Mouse (Mus musculus) spleen, embryonic (tissue): ENCODE measurements around the gene Trim21.

Experiments used
- CTCF ChIA-PET: fragments of 350-600 bp; sonication (Branson Sonifier 250); formaldehyde crosslinking; loops from one replicate; lab custom pipeline; 2022; lab: Charles Lee

The Trim21 gene

DNA sequence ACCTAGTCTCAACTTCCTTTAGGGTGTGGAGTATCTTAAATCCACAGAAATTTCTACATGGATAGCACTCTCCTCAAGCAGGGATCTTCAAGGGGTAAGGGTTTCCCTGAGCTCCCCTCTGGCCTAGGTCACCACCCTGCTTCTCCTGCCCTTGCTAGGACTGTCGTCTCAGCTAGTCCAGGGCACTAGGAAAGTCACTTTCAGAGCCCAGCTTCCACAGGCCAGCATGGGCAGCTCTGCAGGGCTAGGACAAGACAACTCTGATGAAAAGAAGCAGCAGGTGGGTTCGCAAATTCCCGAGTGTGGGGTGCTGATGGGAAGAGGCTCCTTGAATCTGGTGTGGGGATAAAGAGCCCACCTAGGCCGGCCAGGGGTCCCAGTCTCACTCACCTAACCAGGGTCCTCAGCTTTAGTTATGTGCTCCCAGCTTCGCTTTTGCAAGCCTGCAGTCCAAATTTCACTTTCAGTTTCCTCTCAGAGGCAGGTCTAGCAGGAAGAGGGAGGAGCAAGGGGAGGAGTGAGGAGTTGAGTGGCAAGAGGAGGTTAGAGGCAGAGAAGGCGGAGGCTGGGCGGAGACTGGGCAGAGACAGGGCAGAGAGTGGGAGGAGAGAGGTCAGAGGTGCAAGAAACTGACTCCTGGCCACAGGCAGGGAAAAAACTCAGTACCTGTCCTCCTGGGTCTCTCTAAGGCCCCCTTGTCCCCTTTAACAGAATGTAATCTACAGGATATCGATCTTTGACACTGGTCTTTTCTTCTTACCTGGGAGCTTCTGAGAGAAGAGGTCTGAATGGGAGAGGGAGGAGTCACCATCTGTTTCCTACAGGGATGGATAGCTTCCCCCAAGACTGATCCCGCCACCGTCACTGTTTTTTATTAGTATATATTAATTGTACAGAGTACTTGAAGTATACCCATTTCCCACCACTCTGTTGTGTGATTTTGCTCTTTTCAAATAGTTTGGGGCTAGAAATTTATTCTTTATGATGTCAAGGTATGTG is at the start of gene Trim21:
Gene Trim21, minus strand, starts transcription at position 488 of the 999 bp plus-strand sequence.
- CTCF ChIA-PET, result interaction anchor here (0.6 kb wide), 1 partner anchor 633 kb away, joined by 3 read pairs; no protein-coding TSS in a partner anchor

DNA sequence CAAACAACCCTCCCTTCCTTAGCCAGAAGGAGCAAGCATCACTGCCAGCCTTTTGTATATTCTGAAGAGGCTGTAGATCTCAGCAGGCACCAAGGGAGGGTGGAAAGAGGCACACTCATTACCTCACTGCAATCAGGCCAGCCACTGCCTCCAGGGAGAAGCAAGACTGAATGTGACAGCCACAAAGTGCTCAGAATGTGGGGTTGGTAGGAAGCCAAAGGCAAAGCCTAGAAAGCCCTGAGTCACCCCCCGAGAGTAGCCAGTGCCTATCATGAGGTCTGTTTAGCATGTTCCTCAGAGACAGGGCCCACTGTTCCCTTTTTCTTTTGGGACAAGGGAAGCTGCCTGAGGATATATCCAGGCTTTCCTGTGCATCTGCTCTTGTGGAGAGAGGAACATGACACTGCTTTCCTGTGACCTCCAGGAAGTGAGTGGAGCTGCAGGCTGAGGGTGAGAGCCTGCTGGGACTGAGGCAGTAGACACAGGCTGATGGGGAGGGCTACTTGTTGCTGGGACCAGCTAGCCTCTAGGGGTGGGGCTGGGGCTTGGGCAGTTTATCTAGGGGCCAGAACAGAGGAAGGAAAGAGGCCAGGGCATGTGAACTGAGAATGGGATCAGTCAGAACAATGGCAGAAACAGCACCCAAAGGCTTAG is 32.2 kb upstream of the Trim21 start, which contains the start of gene Olfr552:
Gene Olfr552, plus strand, starts transcription at position 393 of the 654 bp plus-strand sequence.
- CTCF ChIA-PET, result no interaction called here

DNA sequence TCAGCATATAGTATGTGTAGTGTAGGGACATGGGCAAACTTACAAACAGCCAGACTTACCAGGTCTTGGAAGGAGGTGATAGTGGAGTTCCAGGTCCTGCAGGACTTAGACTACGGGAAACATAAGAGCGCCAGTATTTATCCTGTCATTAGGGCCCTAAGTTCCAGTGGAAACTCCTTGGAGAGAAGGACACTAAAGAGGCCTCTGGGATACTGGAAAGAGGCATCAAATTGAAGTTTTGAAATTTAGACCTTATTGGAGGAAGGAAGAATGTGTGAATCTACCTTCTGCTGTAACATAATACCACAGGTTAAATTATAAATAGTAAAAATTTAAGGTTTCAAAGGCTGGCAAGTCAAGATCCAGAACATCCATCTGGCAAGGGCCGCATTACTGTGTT is 26.5 kb upstream of the Trim21 start, which contains the start of gene Olfr551:
Gene Olfr551, minus strand, starts transcription at position 101 of the 400 bp plus-strand sequence.
- CTCF ChIA-PET, result no interaction called here

DNA sequence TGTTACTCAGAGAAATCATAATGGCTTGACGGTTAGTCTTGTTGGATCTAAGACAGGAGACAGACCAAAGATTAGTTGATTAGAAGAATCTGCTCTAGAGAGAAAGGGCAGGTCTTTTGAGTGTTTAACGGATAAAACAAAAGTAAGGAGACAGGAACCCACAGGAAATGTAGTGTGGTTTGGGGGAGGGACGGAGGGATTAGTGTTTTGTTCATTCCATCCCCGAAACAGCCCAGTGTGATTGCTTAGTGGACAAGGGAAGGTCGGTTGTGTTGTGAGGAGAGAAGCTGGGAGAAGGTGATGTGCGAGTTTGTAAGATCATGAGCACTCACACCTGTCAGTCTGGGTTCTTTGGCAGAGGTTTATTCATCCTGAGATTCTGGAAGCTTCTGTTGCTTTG is 10.7 kb upstream of the Trim21 start:
- CTCF ChIA-PET, result no interaction called here

DNA sequence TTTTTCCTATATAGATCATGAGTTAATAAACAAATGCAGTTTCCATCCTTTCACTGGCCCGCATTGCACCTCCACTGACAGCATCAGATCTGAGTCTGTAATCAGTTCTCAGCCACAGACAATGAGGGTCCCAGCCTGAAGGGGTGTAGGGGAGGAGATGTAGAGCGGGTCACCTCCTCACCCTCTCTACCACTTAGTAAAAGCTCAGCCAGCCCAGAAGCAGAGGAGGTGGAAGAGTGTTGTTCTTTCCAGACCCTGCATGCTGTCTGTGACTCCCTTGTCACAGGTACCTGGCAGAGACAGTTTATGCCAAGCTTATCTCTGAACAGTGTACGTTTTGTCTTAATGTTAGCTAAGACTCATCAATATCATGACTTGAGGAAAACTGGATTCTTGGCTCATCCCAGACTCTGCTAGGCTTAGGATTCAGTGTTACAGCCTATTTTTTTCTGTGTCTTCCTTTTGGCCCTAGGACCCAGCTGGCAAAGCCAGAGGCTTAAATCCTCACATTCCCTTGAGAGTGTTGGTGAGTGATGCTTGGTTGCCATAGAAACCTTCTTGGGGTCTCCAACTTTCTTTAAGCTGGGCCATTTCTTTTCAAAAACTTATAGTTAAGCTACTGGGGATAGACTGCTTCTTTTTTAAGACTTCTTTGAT is 8.0 kb upstream of the Trim21 start:
- CTCF ChIA-PET, result no interaction called here

DNA sequence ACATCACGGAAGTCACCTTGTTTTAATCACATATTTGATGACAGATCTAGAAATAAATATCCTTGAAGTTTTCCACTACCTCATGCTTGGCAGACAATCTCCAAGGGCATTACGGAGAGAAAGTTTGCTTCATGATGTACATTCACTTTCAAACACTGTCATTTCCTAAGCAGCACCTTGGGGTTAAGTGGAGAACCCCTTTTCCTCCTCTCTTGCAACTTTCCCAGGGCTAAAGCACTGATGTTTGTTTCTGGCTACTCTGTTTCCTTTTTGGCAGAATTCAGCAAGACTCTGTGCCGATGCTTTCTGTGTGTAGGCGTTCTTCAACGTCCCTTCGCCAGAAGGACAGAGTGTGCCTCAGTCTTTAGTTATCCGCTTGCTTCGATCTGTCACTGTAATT is 5.9 kb upstream of the Trim21 start, which contains the start of gene Olfr550:
Gene Olfr550, plus strand, starts transcription at position 301 of the 400 bp plus-strand sequence.
- CTCF ChIA-PET, result interaction anchor here (0.6 kb wide), 1 partner anchor 42 kb away, joined by 6 read pairs; no protein-coding TSS in a partner anchor

DNA sequence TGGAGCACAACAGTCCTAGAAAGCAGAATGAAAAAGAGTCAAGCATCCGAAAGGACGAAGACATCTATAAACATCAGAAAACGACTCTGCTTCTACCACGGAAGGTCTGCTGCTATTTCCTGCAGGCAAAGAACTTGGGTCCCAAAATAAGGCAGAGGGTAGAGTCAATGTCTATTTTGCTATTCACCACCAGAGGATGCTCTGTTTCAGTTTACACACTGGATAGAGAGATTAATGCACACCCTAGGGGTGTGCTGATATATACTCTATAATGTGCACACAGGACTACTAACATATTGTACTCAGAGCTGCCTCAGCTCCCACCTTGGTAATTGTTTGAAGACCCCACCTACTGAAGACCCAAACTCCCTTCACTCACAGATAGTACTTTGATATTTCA is 933 bp upstream of the Trim21 start:
- CTCF ChIA-PET, result no interaction called here

DNA sequence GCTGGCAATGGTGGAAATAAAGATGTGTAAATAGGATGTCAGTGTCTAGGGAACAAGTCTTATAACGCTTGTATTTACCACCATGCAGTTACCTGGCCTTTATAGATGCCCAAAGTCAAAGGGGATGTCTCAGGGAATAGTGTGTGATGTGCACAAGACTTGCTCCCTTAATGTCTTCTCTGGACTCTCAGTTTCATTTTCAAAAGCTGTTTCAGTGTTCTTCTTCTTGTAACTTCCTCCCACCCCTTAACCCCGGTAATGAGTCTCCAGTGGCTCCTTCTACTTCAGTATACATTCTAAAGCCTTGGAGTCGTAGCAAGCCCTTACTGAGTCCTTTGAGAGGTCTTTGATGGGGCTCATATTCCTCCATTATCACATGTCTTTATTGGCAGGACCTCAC is 12.0 kb downstream of the Trim21 start:
- CTCF ChIA-PET, result no interaction called here

DNA sequence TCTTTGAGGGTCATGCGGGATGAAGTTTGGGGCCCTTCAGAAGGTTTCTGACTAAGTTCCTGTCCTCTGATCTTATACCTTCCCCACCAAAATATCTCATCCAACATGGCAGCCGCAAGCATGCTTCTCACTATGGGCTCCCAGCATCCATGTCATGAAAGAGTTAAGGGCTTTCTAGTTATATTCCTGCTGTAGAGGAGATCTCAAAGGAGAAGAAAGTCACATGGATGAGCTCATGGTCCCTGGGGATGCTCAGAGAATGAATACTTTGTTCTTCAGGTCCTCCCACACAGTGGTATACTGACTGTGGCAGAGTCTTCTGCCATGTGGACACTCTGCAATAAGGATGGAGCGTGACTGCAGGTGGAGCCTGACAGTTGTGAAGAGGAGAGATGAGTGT is 15.7 kb downstream of the Trim21 start, which contains the start of gene Olfr549:
Gene Olfr549, plus strand, starts transcription at position 301 of the 400 bp plus-strand sequence.
- CTCF ChIA-PET, result no interaction called here

DNA sequence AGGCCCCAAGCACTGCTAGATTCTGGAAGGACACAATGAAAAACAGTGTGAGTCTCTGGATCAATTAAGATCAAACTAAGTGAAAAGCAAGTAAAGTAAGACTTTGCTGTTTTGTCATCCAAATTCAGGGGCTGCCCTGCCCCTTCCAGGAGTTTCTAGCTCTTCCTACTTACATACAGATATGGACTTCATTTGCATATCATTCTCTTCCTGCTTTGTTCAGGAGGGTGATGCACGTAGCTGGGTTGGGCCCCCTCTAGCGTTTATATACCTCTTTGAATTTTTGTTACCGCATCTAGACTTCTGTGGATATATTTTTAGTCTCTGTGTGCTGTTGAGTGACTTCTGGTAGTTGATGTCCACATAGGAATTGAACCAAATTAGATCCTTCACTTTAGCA is 24.0 kb downstream of the Trim21 start:
- CTCF ChIA-PET, result interaction anchor here (1.5 kb wide), 1 partner anchor 28 kb away, joined by 3 read pairs; no protein-coding TSS in a partner anchor

DNA sequence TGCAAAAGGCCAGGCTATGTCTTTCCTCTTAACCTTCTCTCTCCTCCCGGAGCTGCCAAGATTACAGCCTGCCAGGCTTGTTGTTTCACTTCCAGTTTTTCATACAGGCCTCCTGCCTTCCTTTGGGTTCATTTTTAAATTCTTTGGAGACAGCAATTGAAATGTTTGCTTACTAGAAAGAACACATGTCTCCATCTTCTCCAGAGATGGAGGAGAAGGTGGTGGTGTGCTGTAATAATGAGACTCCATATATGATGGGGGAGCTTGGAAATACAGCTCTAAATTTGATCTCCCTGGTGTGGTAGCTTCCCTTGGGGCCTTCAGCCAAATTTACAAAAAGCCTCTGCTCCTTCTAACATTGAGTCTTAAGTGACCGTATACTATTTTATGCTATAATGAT is 24.7 kb downstream of the Trim21 start, which contains the start of gene Olfr548-ps1:
Gene Olfr548-ps1, plus strand, starts transcription at position 301 of the 400 bp plus-strand sequence.
- CTCF ChIA-PET, result no interaction called here

DNA sequence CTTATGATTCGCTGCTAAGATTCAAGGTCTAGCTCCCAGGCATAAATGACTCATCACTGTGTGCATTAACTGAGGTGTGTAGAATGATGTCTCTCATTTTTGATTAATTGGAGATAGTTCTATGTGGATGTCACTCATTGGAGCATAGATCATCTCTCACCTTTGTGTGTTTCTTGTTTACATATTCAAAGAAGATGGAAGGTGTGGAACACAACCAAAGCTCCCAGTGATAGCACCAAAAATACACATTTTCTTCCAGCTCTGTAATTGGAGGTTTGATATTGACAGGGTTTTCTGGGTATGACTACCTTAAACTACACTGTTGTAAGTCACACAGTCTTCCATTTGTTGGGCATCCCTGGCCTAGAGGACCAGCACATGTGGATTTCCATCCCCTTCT is 30.8 kb downstream of the Trim21 start, which contains the start of gene Olfr547:
Gene Olfr547, plus strand, starts transcription at position 301 of the 400 bp plus-strand sequence.
- CTCF ChIA-PET, result no interaction called here

DNA sequence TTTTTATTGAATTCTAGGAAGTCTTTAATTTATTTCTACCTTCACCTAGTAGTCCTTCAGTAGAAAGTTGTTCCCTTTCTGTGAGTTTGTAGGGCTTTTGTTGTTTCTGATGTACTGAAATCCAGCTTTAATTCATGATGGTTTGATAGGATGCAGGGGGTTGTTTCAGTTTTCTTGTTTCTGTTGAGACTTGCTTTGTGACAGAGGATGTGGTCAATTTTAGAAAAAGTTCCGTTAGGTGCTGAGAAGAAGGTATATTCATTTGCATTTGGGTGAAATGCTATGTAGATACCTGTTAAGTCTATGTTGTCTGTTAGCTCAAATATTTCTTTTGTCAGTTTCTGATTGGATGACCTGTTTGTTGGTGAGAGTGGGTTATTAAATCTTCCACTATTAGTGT is 36.2 kb downstream of the Trim21 start:
- CTCF ChIA-PET, result interaction anchor here (0.6 kb wide), 1 partner anchor 43 kb away, joined by 6 read pairs; no protein-coding TSS in a partner anchor

DNA sequence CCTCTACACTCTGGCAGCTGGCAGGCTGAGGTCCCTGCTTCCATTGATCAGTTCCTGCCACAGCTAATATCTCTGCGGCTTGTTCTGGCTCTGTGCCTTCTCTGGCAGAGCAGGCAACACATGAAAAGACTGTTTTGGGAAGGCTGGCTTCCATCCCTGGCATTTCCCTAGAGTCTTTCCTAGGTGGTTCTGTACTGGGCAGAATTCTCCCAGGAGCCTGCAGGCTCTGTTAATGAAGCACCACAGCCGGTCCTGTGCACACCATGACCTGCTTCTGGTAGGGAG is 48.3 kb downstream of the Trim21 start:
- CTCF ChIA-PET, result no interaction called here

DNA sequence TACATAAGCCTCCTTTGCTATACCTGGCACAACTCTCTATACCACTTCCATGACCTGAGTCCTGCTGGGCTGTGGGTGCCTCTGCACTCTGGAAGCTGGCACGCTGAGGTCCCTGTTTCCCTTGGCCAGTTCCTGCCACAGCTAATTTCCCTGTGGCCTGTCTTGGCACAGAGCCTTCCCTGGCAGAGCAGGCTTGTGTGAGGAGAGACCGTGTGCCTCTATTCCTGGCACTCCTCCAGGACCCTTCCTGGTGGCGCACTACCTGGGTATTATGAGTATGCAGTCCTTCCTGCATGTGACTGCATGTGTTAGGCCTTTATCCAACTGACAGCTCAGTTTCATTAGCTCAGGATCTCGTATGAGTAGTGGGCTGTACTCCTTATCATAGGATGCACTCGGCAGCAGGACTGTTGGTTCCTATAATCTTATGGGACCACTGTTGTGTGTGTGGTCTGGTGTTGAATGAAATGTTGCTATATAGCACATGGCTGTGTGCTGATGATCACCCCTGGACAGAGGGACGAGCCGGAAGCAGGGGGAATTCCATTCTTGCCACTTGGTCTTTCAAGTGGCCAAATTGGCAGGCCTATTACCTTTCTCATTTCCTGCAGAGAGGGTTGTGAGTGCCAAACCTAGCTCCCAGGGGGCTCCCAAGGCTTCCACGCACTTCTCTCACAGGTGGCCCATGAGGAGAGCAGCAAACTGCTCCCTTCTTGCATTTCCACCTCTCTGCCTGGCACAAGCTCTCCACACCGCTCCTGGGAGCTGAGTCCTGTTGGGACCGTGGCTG is 48.8 kb downstream of the Trim21 start:
- CTCF ChIA-PET, result no interaction called here

DNA sequence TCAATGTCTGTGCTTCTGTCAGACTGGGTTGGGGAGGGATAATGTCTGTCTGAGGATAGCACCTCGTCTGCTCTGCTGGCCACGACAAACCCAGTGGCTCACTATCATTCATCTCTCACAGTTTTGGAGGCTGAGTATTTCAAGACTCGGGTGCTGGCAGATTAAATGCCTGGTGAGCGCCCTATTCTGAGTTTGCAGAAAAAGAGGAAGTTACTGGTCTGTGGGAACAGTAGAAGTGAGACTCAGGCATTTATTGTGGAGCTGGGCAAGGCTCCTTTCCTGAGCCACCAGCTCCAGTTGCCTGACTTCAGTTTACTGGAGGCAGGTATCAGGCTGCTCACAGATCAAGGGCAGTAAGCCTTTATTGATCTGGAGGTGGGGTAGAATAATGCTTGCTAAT is 51.1 kb downstream of the Trim21 start:
- CTCF ChIA-PET, result interaction anchor here (0.6 to 0.9 kb wide), 2 partner anchors 9 to 1278 kb away, joined by 3 to 5 read pairs; no protein-coding TSS in a partner anchor

DNA sequence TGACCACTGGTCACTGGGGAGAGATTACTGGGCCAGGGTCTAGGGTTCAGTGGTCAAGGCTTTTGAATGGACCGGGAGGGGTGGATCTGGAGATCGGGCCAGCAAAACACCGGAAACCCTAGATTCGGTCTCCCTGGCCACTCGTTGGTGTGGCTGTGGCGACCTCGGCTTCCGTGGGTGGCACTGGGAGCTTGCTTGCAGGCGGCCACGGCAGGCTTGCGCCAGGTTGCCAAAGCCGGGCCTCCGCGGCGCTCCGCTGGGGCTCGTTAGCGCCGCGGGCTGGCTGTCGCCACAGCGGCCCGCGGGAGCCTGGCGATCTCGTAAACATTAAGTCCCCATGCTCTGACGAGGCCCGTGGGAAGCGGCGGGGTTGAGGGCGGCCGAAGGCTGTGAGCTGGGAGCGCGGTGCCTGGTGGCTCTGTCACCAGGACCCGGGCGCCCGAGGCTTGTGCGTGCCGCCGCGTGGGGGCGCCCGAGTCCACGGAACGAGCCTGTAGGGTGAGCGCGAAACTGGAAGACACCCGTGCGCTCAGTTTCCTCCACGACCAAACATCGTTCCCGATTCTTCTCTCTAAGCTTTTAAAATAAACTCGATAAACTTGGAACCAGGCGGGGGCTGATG is 52.4 kb downstream of the Trim21 start:
- CTCF ChIA-PET, result interaction anchor here (0.5 to 1.5 kb wide), 5 partner anchors 29 to 180 kb away, joined by 3 to 13 read pairs (median 3); no protein-coding TSS in a partner anchor

DNA sequence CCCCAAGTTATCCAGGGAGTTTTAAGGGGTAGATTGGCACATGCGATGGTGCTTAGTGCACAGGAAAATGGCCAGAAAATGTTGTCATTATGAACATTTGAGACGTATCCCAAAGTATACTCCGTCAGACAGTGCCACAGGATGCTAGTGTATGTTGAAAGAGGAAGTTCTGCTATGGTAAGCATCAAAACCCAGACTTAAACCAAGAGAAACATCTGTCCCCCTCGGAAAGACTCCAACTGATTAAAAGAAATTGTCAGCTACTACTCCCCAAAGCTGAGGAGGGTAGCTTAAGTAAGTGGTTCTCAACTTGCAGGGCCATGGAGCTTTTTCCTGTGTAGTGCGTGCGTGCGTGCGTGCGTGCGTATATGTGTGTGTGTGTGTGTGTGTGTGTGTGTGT is 53.4 kb downstream of the Trim21 start:
- CTCF ChIA-PET, result interaction anchor here (0.6 to 1.5 kb wide), 2 partner anchors 20 to 122 kb away, joined by 3 read pairs; no protein-coding TSS in a partner anchor

DNA sequence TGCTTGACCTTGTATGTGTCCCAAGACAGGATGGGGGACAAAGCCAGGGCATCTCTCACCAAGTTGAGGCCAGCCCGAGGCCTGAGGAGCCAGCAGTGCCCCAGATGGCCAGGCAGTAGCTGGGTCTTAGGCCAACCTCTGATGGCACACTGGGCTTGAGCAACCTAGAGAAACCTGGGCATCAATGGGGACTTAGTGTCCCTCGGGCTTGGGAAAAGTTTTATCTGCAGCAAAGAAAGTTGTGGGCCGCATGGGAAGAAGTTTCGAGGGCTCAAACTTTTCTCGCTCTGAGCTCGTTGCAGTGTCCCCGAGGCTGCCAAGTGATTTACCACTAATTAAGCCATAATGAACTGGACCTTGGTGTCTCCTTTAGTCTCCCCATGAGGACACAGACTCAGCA is 55.6 kb downstream of the Trim21 start:
- CTCF ChIA-PET, result no interaction called here

DNA sequence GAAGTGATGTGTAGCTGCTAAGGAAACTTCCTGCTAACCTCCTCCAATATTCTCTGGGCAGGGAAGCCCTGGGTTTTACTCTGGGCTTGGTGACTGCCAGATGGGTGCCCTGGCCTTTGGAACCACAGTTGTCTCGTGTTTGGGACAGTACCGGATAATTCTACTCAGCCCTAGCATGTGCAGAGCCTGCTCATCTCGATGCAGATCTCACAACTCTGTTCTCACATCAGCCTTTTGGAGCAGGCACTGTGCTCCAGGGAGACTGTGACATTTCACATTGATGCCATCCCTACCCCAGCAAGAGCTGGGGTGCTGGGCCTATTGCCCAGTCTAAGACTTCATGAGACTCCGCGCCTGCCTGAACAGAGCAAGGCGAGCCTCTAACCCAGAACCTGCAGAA is 56.6 kb downstream of the Trim21 start:
- CTCF ChIA-PET, result no interaction called here
